Mouse (Mus musculus) NIH3T3 (cell line): Measurements from ENCODE around the gene Gm14698.
"Not testable (repeated sequence)": the region's sequence is repeated elsewhere in the genome, so short reads cannot be mapped to it uniquely, and the experiment has no call there.

Experiments
- DNase-seq: peaks from one replicate; pipeline ENCODE4 v3.0.0-alpha.2; 2012; ENCODE audit warnings: low read depth

The Gm14698 gene

DNA sequence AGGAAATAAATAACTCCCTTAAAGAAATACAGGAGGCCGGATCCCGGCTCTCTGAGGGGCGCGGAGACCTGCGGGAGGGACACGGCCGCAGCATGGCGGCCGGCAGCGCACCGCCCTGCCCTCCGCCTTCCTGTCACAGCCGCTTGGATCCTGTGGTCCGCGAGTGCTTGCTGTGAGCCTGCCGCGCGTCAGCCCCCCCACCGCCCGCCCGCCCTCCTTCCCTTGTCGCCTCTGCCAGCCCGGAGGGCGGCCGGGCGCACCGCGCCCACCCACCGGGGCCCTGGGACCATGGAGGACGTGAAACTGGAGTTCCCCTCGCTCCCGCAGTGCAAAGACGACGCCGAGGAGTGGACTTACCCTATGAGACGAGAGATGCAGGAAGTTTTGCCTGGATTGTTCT, at the start of gene Gm14698:
TSS of gene Gm14698 (plus strand) at position 35 of the 400 bp plus-strand sequence.
- DNase-seq: not testable (repeated sequence)

DNA sequence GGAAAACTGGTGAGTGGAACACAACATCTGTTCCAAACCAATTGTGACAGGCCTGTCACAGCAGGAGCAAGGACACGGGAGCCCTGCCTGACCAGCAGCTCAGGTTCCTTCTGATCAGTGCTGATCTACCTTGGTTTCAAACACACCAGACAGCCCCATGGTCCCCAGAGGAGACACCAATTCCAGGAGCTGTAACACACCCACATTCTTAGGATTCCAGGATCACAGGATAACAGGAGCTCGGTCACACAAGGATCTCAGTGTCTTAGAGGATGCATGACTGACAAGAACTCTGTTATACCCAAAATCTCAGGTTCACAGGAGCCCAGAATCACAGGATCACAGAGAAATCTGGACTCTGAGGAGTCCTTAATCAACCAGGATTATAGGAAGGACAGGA, 444 bp upstream of the Gm14698 start:
- not testable (repeated sequence) for DNase-seq

DNA sequence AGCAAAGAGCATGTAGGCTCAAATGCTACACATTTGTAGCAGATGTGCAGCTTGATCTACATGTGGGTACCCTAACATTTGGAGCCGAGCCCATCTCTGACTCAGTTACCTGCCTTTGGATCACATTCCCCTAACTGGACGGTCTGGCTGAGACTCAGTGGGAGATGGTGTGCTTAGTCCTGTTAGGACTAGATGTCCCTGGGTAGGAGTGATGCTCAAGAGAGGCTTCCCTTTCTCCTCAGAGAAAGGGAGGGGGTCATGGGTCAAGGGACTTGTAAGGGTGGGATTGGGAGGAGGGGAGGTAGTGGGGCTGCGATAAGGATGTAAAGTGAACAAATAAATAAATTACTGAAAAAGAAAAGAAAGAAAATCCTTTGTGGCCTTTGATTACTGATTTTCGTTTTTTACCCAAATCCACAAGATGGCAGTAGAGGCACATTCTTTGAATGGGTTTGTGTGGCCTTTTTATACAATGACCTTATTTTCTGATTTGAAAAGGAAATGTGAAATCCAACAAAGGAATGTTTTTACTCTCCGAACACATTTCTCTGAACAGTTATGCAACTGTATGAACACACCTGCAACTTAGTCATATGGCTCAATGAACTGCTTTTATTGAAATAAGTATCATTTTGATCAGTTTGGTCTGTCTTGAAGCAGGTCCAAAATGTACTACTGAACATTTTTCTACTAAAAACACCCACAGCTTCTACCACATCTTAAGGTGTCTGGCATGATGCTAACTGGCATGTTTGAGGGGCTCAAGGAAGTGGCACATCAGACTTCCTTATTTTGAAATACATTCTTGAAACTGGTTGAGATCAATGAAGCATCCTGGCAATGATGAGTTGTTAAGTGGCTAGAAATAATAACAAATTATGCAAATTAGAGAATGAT, 18.9 kb downstream of the Gm14698 start:
- peak; percentile 49 for DNase-seq

DNA sequence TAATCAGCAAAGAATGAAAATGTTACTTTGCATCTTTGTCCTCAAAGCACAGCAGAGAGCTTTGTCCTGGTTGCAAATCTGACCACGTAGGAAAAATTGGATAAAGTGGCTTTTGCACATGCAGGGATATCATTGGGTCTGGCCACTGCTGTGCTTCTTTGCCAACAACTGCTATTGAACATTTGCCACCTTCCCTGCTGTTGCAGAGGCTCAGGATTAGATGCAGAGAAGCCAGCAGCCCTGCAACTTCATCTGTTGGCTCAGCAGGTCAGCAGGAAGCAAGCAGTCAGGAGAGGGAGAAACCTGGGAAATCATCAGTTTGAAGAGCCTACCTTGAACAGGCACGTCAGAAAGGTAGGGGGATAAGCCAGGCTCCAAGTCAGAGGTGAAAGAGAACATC, 44.3 kb downstream of the Gm14698 start:
- no peak for DNase-seq
